Mouse (Mus musculus) neural tube, embryonic 11.5 days (tissue): ENCODE measurements around the gene Hmces. TPM values are rescaled to one million over a fixed set of nuclear protein-coding genes. Genes with fewer than 3 reads are reported as not detected.
A peak's percentile ranks its signal among the peaks of the same experiment; 100 is the strongest.

ENCODE experiments used
- ATAC-seq: fragments of 200-750 bp; cut with Nextera tagmentation; 2 replicates; pipeline ENCODE4 v1.8.0; 2017; ENCODE audit warnings: moderate number of reproducible peaks, mild to moderate bottlenecking, moderate TSS enrichment, moderate library complexity; ENCODE audit not compliant: insufficient read depth, low FRiP score, low TSS enrichment
- DNase-seq: peaks from one replicate; pipeline ENCODE4 v3.0.0-alpha.2; 2015; ENCODE audit warnings: low spot score
- H3K27ac ChIP-seq: fragments of 300-500 bp; sonication (generic); 2 replicates; pipeline ENCODE4 v1.5.1; 2014; ENCODE audit warnings: low read depth, mild to moderate bottlenecking, low read length
- H3K27me3 ChIP-seq: fragments of 300-500 bp; sonication (generic); 2 replicates; pipeline ENCODE4 v1.6.1; 2014; ENCODE audit warnings: mild to moderate bottlenecking, low read length, mixed read lengths; ENCODE audit not compliant: control insufficient read depth, insufficient read depth
- H3K36me3 ChIP-seq: fragments of 300-500 bp; sonication (generic); 2 replicates; pipeline ENCODE4 v1.6.1; 2014; ENCODE audit warnings: mild to moderate bottlenecking, low read length, moderate library complexity, mixed read lengths; ENCODE audit not compliant: control insufficient read depth, insufficient read depth
- H3K4me1 ChIP-seq: fragments of 300-500 bp; sonication (generic); 2 replicates; pipeline ENCODE4 v1.6.1; 2014; ENCODE audit warnings: low read length, mixed read lengths; ENCODE audit not compliant: control insufficient read depth, insufficient read depth
- H3K4me2 ChIP-seq: fragments of 300-500 bp; sonication (generic); 2 replicates; pipeline ENCODE4 v1.6.1; 2014; ENCODE audit warnings: low read depth, mild to moderate bottlenecking, moderate library complexity
- H3K4me3 ChIP-seq: fragments of 300-500 bp; sonication (generic); 2 replicates; pipeline ENCODE4 v1.5.1; 2014; ENCODE audit warnings: low read depth, low read length
- H3K9ac ChIP-seq: fragments of 300-500 bp; sonication (generic); 2 replicates; pipeline ENCODE4 v1.6.1; 2014; ENCODE audit warnings: mild to moderate bottlenecking, low read length
- H3K9me3 ChIP-seq: fragments of 300-500 bp; sonication (generic); 2 replicates; pipeline ENCODE4 v1.6.1; 2016; ENCODE audit warnings: low read length; ENCODE audit not compliant: control insufficient read depth
- WGBS: fragments of 180-500 bp; shearing (Covaris S2); extraction: QIAGEN DNeasy Blood & Tissue Kit; methylation state at CpG from one replicate; pipeline ENCODE4 v1.1.7; 2014; 5-methylcytosine and 5-hydroxymethylcytosine counted together
- polyA plus RNA-seq: library from polyadenylated mRNA; unstranded; fragments of >200 nt; fragmentation: Nextera tagmentation; extraction: Ambion mirVana; gene quantifications from 2 replicates; pipeline ENCODE4 v1.2.1, GENCODE M21; 2014

The Hmces gene
- polyA plus RNA-seq, 1 experiment from 2014 or later = 44.7 TPM

DNA sequence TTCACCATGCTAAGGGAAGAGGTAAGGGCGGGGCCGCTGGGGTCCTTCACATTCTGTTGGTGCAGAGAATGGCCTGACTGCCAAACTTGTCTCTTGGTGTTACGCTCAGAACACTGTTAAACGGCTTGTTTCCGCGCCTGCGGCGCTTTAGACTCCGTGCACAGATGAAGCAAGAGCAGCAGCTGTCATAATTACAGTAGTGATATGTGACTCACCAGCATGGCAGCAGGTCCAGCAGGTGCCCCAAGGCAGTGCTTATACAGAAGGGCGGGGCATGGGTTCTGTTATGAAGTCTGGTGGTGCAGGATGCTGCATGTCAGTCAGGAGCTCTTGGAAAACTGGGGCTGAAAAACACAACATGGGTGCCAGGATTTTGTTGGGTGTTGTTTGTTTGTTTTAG lies 15.7 kb upstream of the Hmces start:
- Histone ChIP-seq H3K4me3 (no peak overlapping the region), H3K36me3 (peaks cover 26% of the 10 kb centered on the region), H3K9ac (no peak overlapping the region), H3K4me1 (no peaks in the 10 kb centered on the region), H3K4me2 (no peak overlapping the region), H3K27me3 (no peaks in the 10 kb centered on the region), H3K9me3 (no peaks in the 10 kb centered on the region), H3K27ac (no peak overlapping the region)
- ATAC-seq (no peak), DNase-seq (no peak)
- 97% methylated on average over 10 of the region's 10 CpGs for WGBS

DNA sequence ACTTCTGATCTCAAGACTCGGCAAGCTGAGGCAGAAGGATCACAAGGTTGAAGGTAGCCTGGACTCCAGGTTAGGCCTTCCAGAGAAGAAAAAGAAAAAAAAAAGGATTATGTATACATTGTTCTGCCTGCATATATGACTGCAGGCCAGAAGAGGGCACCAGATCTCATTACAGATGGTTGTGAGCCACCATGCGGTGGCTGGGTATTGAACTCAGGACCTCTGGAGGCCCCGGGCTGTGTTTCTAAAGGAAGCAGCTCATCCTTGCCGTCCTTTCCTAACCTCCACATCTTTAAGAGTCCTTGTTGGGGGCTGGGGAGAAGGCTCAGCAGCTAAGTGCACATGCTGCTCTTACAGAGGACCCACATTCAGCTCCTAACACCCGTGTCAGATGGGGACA lies 7.1 kb upstream of the Hmces start:
- Histone ChIP-seq H3K27ac (no peak overlapping the region), H3K27me3 (no peaks in the 10 kb centered on the region), H3K4me2 (no peak overlapping the region), H3K4me1 (no peaks in the 10 kb centered on the region), H3K36me3 (peaks cover 20% of the 10 kb centered on the region), H3K4me3 (no peak overlapping the region), H3K9me3 (no peaks in the 10 kb centered on the region), H3K9ac (no peak overlapping the region)
- DNase-seq = no peak
- 68% methylated on average over 5 of the region's 5 CpGs for WGBS
- ATAC-seq = no peak

DNA sequence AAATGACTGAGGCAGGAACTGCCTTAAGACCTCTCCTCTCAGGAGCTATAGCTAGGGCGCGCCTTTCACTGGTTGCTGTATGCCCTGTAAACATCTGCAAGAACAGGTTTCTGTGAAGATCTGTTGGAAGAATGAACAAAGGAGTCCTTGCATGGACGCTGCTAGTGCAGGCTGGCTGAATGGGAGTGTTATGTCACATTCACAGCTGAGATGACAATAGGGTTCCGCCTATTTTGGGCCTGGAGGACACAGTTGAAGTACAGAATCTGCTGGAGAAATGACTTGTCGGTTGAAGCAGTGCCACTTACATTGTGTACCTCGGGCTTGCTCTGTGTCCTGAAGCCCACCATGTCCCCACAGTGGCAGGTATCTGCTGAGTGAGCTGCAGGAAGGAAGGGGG lies 4.6 kb upstream of the Hmces start:
- ATAC-seq (no peak), DNase-seq (no peak)
- no peak overlapping the region for H3K27ac ChIP-seq
- 87% methylated on average over 6 of the region's 6 CpGs for WGBS
- H3K9me3 ChIP-seq = no peaks in the 10 kb centered on the region
- H3K9ac ChIP-seq = no peak overlapping the region
- no peak overlapping the region for H3K4me2 ChIP-seq
- no peak overlapping the region for H3K4me3 ChIP-seq
- H3K4me1 ChIP-seq = no peaks in the 10 kb centered on the region
- H3K36me3 ChIP-seq = peaks cover 20% of the 10 kb centered on the region
- H3K27me3 ChIP-seq = no peaks in the 10 kb centered on the region

DNA sequence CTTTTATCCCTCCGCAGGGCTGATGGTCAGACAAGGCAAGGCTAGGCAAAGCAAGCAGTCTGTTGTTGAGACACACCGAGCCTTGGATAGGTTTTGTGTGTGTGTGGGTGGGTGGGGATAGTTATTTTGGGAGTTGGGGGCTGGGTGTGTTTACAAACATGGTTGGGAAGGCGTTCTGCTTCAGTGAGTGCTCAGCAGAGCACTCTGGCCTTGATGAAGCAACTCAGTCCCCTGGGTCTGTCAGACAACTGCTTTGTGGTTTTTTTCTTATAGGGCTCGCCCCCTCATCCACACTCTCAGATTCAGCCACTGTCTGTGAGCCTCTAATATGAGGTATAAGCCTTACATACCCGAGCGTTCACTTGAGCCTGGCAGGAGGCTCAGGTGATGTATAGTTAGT lies 2.2 kb upstream of the Hmces start:
- ATAC-seq = no peak
- 92% methylated on average over 6 of the region's 6 CpGs for WGBS
- peaks cover 12% of the 10 kb centered on the region for H3K36me3 ChIP-seq

DNA sequence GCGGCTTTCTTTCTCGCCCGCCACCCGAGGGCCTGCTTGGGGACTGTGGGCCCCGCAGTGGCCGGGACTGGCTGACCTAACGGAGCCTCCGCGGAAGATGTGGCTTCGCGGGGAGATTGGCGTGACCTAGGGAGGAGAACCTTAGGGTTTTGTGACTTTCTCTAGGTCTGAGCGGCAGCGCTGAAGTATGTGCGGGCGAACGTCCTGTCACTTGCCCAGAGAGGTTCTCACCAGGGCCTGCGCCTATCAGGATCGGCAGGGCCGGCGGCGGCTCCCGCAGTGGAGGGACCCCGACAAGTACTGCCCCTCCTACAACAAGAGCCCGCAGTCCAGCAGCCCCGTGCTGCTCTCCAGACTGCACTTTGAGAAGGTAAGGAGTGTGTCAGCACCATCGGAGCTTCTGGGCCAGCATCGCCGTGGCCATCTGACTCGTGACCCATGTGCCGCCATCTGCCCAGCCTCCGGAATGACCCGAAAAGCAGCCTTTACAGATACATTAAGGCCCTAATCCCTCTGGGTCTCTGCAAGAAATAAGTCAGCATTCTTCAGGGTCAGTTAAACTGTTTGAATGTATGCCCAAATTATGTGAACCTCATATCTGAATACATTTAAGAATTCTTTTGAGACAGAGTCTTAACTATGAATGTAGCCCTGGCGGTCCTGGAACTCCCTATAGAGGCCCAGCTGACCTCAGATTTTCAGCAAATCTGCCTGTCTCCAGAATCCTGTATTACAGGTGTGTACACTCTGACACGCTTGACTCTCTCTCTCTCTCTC lies 779 bp downstream of the Hmces start:
- 4% methylated on average over 35 of the region's 35 CpGs for WGBS
- Histone ChIP-seq H3K9me3 (no peaks in the 10 kb centered on the region), H3K4me1 (peaks cover 7% of the 10 kb centered on the region; the same call in 1 of the 2 replicates), H3K27ac (peak overlapping the region; percentile 21; the same call in 1 of the 2 replicates), H3K9ac (peak overlapping the region; percentile 82), H3K27me3 (no peaks in the 10 kb centered on the region), H3K36me3 (peaks cover 7% of the 10 kb centered on the region; the same call in 1 of the 2 replicates), H3K4me3 (peak overlapping the region; percentile 77), H3K4me2 (peak overlapping the region; percentile 91)
- ATAC-seq = peak; percentile 68
- DNase-seq = peak; percentile 61

More for the DNA sequence above, 2.2 kb upstream of the Hmces start:
- Histone ChIP-seq H3K27me3 (no peaks in the 10 kb centered on the region), H3K4me2 (no peak overlapping the region), H3K4me3 (no peak overlapping the region), H3K9me3 (no peaks in the 10 kb centered on the region), H3K27ac (no peak overlapping the region), H3K4me1 (peaks cover 7% of the 10 kb centered on the region; the same call in 1 of the 2 replicates), H3K9ac (no peak overlapping the region)
- DNase-seq = no peak

DNA sequence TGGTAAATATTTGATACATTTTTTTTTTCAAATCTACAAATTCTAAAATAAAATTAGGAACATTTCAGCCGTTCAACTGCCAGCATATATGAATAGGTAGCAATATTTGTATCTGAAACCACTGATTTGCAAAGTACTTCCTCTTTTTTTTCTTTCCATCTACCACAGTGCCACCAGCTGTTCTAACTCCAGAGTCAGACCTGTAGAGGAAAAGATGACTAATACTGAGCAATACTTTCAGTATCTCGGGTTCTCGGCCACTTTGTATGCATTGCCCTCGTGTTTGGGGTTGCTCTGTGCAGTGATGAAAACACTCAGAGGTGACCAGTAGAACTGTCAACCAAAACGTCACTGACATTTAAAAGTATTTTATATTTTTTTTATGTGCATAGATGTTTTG lies 2.2 kb downstream of the Hmces start:
- Histone ChIP-seq H3K9ac (no peak overlapping the region), H3K36me3 (peaks cover 7% of the 10 kb centered on the region)
- WGBS = 88% methylated on average over 5 of the region's 5 CpGs

DNA sequence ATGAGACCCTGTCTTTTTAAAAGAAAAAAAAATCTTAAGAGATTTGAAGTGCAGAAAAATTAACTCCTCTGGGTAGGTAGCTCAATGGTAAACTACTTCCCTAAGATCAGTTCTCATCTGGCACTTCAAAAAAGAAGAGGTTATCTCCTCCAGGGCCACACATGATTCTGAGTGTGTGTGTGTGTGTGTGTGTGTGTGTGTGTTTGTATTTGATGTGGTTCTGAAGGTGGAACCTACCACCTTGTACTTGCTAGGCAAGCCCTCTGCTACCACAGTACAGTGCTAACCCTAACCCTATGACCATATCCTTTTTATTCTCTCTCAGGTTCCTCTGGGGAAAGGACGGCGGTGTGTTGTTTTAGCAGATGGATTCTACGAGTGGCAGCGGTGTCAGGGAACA lies 7.5 kb downstream of the Hmces start:
- Histone ChIP-seq H3K4me3 (no peak overlapping the region), H3K9ac (no peak overlapping the region), H3K27me3 (no peaks in the 10 kb centered on the region), H3K27ac (no peak overlapping the region), H3K4me2 (no peak overlapping the region), H3K36me3 (peaks cover 5% of the 10 kb centered on the region; the same call in 1 of the 2 replicates), H3K4me1 (no peaks in the 10 kb centered on the region), H3K9me3 (no peaks in the 10 kb centered on the region)
- DNase-seq (no peak), ATAC-seq (no peak)
- 95% methylated on average over 4 of the region's 4 CpGs for WGBS

More for the DNA sequence above, 2.2 kb downstream of the Hmces start:
- Histone ChIP-seq H3K4me3 (no peak overlapping the region), H3K4me1 (peaks cover 7% of the 10 kb centered on the region; the same call in 1 of the 2 replicates), H3K9me3 (no peaks in the 10 kb centered on the region), H3K4me2 (no peak overlapping the region), H3K27ac (no peak overlapping the region), H3K27me3 (no peaks in the 10 kb centered on the region)
- ATAC-seq = no peak
- no peak for DNase-seq

DNA sequence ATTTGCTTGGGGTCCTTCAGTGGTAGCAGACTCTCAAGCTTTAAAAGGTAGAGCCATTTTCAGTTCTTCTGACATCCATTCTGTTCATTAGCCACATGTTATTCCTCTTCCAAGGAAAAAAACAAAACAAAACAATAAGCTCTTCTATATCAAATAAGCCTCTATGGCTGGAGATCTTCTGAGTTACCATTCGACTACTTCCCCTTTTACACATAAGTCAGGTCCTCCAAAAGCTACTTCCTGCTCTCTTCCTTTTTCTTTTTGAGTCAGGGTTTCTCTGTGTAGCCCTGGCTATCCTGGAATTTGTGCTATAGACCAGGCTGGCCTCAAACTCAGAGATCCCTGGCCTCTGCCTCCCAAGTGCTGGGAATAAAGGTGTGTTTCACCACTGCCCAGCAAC lies 9.9 kb downstream of the Hmces start:
- Histone ChIP-seq H3K36me3 (peaks cover 3% of the 10 kb centered on the region; the same call in 1 of the 2 replicates), H3K9me3 (no peaks in the 10 kb centered on the region), H3K4me3 (no peak overlapping the region), H3K27ac (no peak overlapping the region), H3K4me2 (no peak overlapping the region), H3K4me1 (no peaks in the 10 kb centered on the region), H3K27me3 (no peaks in the 10 kb centered on the region), H3K9ac (no peak overlapping the region)
- ATAC-seq (no peak), DNase-seq (no peak)
- WGBS = 86% methylated on average over 1 of the region's 1 CpGs

DNA sequence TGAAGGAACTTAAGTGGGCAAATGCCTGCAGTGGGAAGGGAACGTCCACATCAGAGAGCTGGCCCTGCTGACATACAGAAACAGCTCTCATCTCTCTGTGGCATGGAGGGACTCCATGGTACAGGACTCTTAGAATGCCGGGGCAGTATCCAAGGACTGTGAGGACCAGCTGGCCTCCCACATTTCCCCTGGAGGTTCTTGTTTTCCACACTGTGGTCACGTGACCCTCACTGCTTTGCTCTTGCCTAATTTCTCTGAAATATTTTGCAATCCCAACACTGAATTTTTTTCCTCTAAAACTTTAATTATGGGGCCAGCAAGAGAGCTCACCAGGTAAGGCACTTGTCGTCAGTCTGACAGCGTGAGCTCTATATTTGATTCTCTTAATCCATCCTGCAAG lies 21.3 kb downstream of the Hmces start:
- 89% methylated on average over 5 of the region's 5 CpGs for WGBS
- no peaks in the 10 kb centered on the region for H3K4me1 ChIP-seq
- no peak overlapping the region for H3K27ac ChIP-seq
- no peak for ATAC-seq
- H3K4me3 ChIP-seq = no peak overlapping the region
- H3K36me3 ChIP-seq = peaks cover 7% of the 10 kb centered on the region
- H3K27me3 ChIP-seq = no peaks in the 10 kb centered on the region
- no peak for DNase-seq
- H3K9ac ChIP-seq = no peak overlapping the region
- H3K9me3 ChIP-seq = no peaks in the 10 kb centered on the region
- H3K4me2 ChIP-seq = no peak overlapping the region
